Mouse (Mus musculus) spleen, postnatal 10 days (tissue): Measurements from ENCODE around the gene Olfr784.
"Not testable (repeated sequence)": the region's sequence is repeated elsewhere in the genome, so short reads cannot be mapped to it uniquely, and the experiment has no call there.

Experiments used
- DNase-seq, 2 experiments: peaks; one replicate each; pipeline ENCODE4 v3.0.0; 2021 to 2022; ENCODE audit warnings: low spot score in 2 of 2

The Olfr784 gene

GRCm38 (mm10) chr10:129383783-129384182 lies at the start of gene Olfr784:
TSS of gene Olfr784 (plus strand) at chr10:129384083.
- DNase-seq = no peak

GRCm38 (mm10) chr10:129348550-129348949 lies 35.3 kb upstream of the Olfr784 start, which contains the start of gene Olfr782:
TSS of gene Olfr782 (plus strand) at chr10:129348850.
- DNase-seq = no peak

- DNase-seq = not testable (repeated sequence)
Measured at GRCm38 (mm10) chr10:129352475-129352874, 31.4 kb upstream of the Olfr784 start.

GRCm38 (mm10) chr10:129356496-129356895 lies 27.4 kb upstream of the Olfr784 start:
- not testable (repeated sequence) for DNase-seq

DNA sequence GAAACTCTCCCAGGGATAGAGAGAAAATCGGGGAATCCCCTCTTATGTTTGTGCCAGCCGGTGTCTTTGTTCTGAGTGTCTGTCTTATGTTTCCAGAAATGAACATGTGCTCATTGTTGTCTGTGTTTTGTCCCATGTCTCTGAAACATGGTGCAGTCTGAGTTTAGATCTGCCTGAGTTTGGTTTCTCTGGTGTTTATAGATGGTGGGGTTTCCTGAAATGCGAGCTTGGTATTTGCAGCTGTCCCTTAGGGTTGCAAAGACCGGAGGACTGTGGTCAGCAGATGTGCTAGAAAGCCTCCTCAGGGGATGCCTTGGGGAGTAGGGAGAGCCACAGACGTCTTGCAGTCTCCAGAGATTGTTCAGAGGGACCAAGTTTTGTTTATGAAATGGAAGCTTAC lies 26.6 kb upstream of the Olfr784 start:
- DNase-seq = no peak

GRCm38 (mm10) chr10:129374051-129374450 lies 9.8 kb upstream of the Olfr784 start:
- not testable (repeated sequence) for DNase-seq

- DNase-seq = no peak
Measured at GRCm38 (mm10) chr10:129400892-129401291, 17.0 kb downstream of the Olfr784 start.

- DNase-seq = no peak
Measured at GRCm38 (mm10) chr10:129405126-129405525, 21.2 kb downstream of the Olfr784 start, which contains the start of gene Olfr785. TSS of gene Olfr785 (plus strand) at chr10:129405426.

GRCm38 (mm10) chr10:129427006-129427405 lies 43.1 kb downstream of the Olfr784 start, which contains the start of gene Olfr786:
TSS of gene Olfr786 (plus strand) at chr10:129427306.
- DNase-seq = no peak
